Mouse (Mus musculus) forebrain, embryonic 14.5 days (tissue): ENCODE measurements around the gene Nid1. TPM values are rescaled to one million over a fixed set of nuclear protein-coding genes. Genes with fewer than 3 reads are reported as not detected.

Source experiments
- ATAC-seq: fragments of 200-750 bp; cut with Nextera tagmentation; 2 replicates; pipeline ENCODE4 v1.8.0; 2017; ENCODE audit warnings: mild to moderate bottlenecking, moderate library complexity
- DNase-seq: peaks from one replicate; pipeline ENCODE4 v3.0.0-alpha.2; 2015; ENCODE audit warnings: low spot score
- H3K27ac ChIP-seq: fragments of 300-500 bp; sonication (generic); 2 replicates; pipeline ENCODE4 v1.5.1; 2014; ENCODE audit warnings: low read depth, mild to moderate bottlenecking, control low read depth, low read length, moderate library complexity
- H3K27me3 ChIP-seq: fragments of 300-500 bp; sonication (generic); replicated peaks from 2 replicates; pipeline ENCODE4 v1.6.1; 2014; ENCODE audit warnings: low read length, control low read depth, mixed read lengths; ENCODE audit not compliant: control insufficient read depth, insufficient read depth
- H3K36me3 ChIP-seq: fragments of 300-500 bp; sonication (generic); 2 replicates; pipeline ENCODE4 v1.6.1; 2014; ENCODE audit warnings: low read length, control low read depth; ENCODE audit not compliant: control insufficient read depth, insufficient read depth
- H3K4me1 ChIP-seq: fragments of 300-500 bp; sonication (generic); 2 replicates; pipeline ENCODE4 v1.6.1; 2014; ENCODE audit warnings: antibody characterized with exemption, low read length, control low read depth; ENCODE audit not compliant: control insufficient read depth, insufficient read depth
- H3K4me2 ChIP-seq: fragments of 300-500 bp; sonication (generic); 2 replicates; pipeline ENCODE4 v1.6.1; 2014; ENCODE audit warnings: mild to moderate bottlenecking, control low read depth, low read length
- H3K4me3 ChIP-seq: fragments of 300-500 bp; sonication (generic); 2 replicates; pipeline ENCODE4 v1.5.1; 2014; ENCODE audit warnings: low read depth, low read length, control low read depth
- H3K9ac ChIP-seq: fragments of 300-500 bp; sonication (generic); 2 replicates; pipeline ENCODE4 v1.6.1; 2014; ENCODE audit warnings: mild to moderate bottlenecking, low read length, control low read depth, moderate library complexity
- H3K9me3 ChIP-seq: fragments of 300-500 bp; sonication (generic); replicated peaks from 2 replicates; pipeline ENCODE4 v1.6.1; 2016; ENCODE audit warnings: low read length, control low read depth, mixed read lengths; ENCODE audit not compliant: control insufficient read depth
- WGBS: fragments of 180-500 bp; shearing (Covaris S2); extraction: QIAGEN DNeasy Blood & Tissue Kit; methylation state at CpG from one replicate; pipeline ENCODE4 v1.1.7; 2014; 5-methylcytosine and 5-hydroxymethylcytosine counted together
- polyA plus RNA-seq: library from polyadenylated mRNA; unstranded; fragments of >200 nt; fragmentation: Nextera tagmentation; extraction: Ambion mirVana; gene quantifications from 2 replicates; pipeline ENCODE4 v1.2.1, GENCODE M21; 2014

Gene Nid1
- polyA plus RNA-seq, 1 experiment from 2014 or later = 20.8 TPM

GRCm38 (mm10) chr13:13553660-13554059, 116.3 kb downstream of the Nid1 start:
- DNase-seq (no peak), ATAC-seq (no peak)
- Histone ChIP-seq H3K27ac (no peak overlapping the region), H3K4me2 (no peak overlapping the region), H3K27me3 (no peaks in the 10 kb centered on the region), H3K4me3 (no peak overlapping the region), H3K9me3 (no peaks in the 10 kb centered on the region), H3K36me3 (no peaks in the 10 kb centered on the region), H3K9ac (no peak overlapping the region), H3K4me1 (no peaks in the 10 kb centered on the region)
- 41% methylated on average over 1 of the region's 1 CpGs for WGBS

GRCm38 (mm10) chr13:13555196-13555595, 117.8 kb downstream of the Nid1 start:
- Histone ChIP-seq H3K4me2 (no peak overlapping the region), H3K9me3 (no peaks in the 10 kb centered on the region), H3K4me3 (no peak overlapping the region), H3K36me3 (no peaks in the 10 kb centered on the region), H3K4me1 (no peaks in the 10 kb centered on the region), H3K27me3 (no peaks in the 10 kb centered on the region), H3K9ac (no peak overlapping the region), H3K27ac (no peak overlapping the region)
- ATAC-seq (no peak), DNase-seq (no peak)
- WGBS = 97% methylated on average over 3 of the region's 3 CpGs

DNA sequence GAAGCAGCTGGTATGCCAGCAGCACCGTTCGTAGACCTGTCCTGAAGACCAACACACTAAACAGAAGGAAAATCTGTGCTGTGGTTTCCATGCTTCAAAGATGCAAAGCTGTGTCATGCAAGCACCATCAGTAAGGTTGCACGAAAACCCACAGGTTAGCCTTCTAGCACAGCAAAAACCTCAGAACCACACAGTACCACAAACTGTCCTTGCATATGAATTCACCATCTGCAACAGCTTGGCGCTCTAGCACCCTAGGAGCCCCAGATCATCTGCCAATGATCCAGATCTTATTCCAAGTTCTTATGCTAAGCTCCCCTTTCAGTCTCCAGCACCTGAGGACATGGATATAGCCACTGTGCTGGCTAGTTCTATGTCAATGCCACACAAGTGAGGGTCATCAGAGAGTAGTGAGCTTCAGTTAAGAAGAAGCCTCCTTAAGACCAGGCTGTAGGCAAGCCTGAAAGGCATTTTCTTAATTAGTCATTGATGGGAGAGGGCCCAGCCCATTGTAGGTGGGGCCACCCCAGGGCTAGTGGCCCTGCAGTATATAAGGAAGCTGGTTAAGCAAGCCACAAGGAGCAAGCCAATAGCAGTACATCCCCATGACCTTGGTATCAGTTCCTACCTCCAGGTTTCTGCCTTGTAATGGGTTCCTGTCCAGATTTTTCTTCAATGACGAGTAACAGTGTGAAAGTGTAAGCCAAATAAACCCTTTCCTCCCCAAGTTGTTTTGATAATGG, 119.8 kb downstream of the Nid1 start:
- Histone ChIP-seq H3K36me3 (no peaks in the 10 kb centered on the region), H3K4me2 (no peak overlapping the region), H3K4me3 (no peak overlapping the region), H3K4me1 (no peaks in the 10 kb centered on the region), H3K9me3 (no peaks in the 10 kb centered on the region), H3K27ac (no peak overlapping the region), H3K9ac (no peak overlapping the region), H3K27me3 (no peaks in the 10 kb centered on the region)
- WGBS = 86% methylated on average over 5 of the region's 5 CpGs
- ATAC-seq (no peak), DNase-seq (no peak)

DNA sequence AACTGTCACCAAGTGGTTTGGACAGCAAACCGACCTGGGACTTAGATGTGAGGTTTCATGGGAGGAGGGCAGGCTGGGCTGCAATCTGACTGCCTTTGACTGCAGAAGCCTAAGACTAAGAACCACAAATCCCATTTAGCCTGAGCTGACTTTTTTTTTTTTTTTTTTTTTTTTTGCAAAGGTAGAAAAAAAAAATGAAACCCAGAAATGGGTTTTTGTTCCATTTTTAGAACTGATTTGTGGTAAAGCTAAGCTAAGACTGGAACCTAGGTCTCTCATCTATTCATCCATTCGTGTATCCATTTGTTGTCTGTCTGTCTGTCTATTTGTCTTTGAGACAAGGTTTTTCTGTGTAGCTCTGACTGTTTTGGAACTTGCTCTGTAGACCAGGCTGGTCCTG, 120.9 kb downstream of the Nid1 start:
- DNase-seq = no peak
- H3K27me3 ChIP-seq = no peaks in the 10 kb centered on the region
- ATAC-seq = no peak
- no peaks in the 10 kb centered on the region for H3K9me3 ChIP-seq
- no peaks in the 10 kb centered on the region for H3K36me3 ChIP-seq
- H3K27ac ChIP-seq = no peak overlapping the region
- 63% methylated on average over 2 of the region's 2 CpGs for WGBS
- no peak overlapping the region for H3K4me2 ChIP-seq
- H3K4me3 ChIP-seq = no peak overlapping the region
- no peaks in the 10 kb centered on the region for H3K4me1 ChIP-seq
- no peak overlapping the region for H3K9ac ChIP-seq

- Histone ChIP-seq H3K27ac (no peak overlapping the region), H3K9ac (no peak overlapping the region), H3K4me3 (no peak overlapping the region), H3K4me2 (no peak overlapping the region), H3K27me3 (no peaks in the 10 kb centered on the region), H3K9me3 (no peaks in the 10 kb centered on the region), H3K4me1 (no peaks in the 10 kb centered on the region), H3K36me3 (no peaks in the 10 kb centered on the region)
- 86% methylated on average over 5 of the region's 5 CpGs for WGBS
- DNase-seq = no peak
- no peak for ATAC-seq
Measured at GRCm38 (mm10) chr13:13558900-13559299, 121.5 kb downstream of the Nid1 start.

Other genes starting within 250 kb of the Nid1 start
- 21.4 and 24.0 TPM in 2 replicates for gene Gpr137b, start 43.5 kb upstream of the Nid1 start, polyA plus RNA-seq
- gene Lyst, start 152.8 kb downstream of the Nid1 start, polyA plus RNA-seq = 2.8 and 5.1 TPM in 2 replicates